Mouse (Mus musculus): Measurements from ENCODE around the gene Efcab11. TPM values are rescaled to one million over a fixed set of nuclear protein-coding genes. Genes with fewer than 3 reads are reported as not detected.
A peak's percentile ranks its signal among the peaks of the same experiment; 100 is the strongest.

The Efcab11 gene
- under 1 TPM; 0.13 to 0.49 (median 0.30) TPM for total RNA-seq (2022)

- peak; percentile 86 for DNase-seq
Observed at GRCm38 (mm10) chr12:99884269-99885261, at the start of gene Efcab11, which contains the start of gene Tdp1. TSS of gene Efcab11 (minus strand) at chr12:99884439. TSS of gene Tdp1 (plus strand) at chr12:99884517.

- DNase-seq: no peak
Observed at GRCm38 (mm10) chr12:99933630-99934029, 49.4 kb upstream of the Efcab11 start.

DNA sequence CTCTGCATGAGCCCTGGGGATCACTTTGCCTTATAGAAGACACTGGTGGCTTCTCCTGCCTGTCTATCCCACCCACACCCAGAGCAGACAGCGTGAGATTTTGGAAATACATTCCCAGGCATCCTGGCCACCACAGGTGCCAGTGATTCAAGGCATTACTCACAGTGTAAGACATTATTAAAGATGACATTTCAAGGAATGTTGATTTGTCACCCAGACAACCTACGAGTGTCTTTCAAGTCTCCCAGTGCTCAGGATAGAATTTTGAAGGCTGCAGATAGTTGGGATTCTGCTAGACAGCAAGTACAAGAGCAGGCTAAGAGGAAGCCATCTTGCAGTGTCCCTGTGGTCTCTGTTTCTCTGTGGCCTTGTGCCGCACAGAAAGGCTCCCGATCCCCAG is 48.0 kb upstream of the Efcab11 start:
- DNase-seq: no peak

DNA sequence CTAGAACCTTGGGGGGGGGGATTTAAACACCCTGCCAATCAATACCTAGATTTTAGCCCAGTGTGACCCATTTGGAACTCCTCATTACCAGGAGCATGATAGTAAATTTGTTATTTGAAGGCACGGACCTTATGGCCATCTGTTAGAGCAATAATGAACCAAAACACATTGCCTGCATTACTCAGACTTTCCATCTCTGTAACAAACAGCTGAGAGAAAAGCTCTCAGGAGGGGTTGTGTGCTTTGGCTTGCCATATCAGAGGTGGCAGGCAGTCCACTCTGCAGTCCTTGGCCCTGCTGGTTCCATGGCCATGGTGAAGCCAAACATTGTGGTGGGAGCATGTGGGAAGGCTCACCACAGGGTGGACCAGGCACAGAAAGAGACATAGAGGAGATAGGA is 44.9 kb upstream of the Efcab11 start:
- DNase-seq: no peak

- no peak for DNase-seq
Observed at GRCm38 (mm10) chr12:99928311-99928710, 44.1 kb upstream of the Efcab11 start.

DNA sequence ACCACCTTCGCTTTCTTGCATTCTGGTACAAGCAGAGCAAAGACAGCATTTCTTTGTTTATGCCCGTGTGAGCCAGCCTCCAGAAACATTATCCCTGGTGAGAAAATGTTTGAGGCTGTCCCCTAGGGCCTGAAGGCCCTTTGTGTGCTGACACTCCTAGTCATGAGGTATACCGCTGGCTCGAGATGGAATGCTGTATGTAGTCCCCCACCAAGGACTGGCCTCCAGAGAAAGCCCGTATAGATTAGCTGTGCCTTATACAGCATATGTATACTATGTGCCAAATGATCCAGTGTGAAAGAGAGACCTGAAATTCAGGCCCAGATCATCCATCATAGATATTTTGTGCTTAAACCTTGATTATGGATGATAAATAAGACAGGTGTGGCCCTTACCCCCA is 39.5 kb upstream of the Efcab11 start:
- no peak for DNase-seq

DNA sequence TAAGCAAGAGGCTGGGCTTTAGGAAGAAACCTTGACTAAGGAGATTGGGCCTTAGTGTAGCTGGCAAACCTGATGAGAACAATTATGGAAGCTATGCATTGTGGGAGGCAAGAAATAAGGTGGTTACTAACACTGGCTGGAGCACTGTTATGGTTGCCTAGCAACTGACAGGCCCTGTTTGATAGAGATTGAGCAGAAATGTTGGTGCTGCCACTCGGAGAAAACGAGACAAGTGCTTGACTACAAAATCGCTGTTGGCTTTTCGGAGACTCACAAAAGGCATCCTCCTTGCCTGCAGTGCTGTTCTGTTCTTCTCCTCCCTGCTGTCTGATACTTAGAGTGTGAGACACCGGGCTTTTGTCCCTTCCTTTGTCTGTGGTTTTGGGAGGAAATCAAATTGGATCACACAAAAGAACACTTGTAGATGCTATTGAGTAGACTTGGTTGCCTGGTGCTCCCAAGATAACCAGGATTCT is 38.9 kb upstream of the Efcab11 start:
- DNase-seq: no peak

DNA sequence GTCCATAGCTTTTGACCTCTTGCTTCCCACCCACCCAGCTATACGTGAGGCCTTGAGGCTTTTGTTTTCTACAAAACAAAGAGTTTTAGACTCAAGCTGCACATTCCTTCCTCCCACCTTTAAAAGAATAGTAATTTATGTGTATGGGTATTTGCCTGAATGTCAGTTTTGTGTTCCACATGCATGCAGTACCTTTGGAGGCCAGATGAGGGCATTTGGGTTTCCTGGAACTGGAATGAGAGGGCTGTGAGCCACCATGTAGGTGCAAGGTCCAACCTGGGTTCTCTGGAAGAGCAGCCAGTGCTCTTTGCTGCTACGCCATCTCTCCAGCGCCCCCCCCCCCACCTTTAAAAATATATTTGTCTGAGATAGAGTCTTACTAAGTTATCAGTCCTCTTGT is 36.8 kb upstream of the Efcab11 start:
- no peak for DNase-seq

- no peak for DNase-seq
Observed at GRCm38 (mm10) chr12:99919636-99920035, 35.4 kb upstream of the Efcab11 start.

DNA sequence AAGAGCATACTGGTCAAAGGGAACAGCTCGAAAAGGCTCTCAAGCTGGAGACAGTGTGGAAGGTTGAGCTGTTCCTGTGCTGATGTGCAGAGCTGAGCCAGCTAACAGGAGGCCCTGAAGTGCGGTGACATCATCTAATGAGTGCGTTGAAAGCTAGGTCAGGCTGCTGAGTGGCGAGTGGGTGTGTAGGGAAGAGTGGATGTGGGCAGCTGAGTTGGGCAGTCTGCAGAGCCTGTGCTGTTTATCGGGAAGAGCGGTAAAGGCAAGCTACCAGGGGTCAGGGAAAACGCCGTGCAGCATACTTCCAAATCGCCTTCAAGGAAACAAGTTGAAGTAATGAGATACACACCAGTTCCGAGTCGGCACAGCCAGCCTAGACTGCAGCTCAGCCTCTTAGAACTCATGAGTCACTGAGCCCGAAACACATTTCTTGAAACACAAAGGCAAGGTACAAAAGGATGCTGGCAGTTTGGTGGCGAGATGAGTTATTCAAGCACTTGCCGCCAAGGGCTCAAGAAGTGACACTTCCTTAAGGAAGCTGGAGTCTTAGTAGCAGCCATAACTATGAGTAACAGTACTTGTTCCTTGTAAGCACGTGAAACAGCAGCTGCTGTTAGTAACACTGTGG is 33.7 kb upstream of the Efcab11 start:
- peak; percentile 21 for DNase-seq

- DNase-seq: no peak
Observed at GRCm38 (mm10) chr12:99911466-99911865, 27.2 kb upstream of the Efcab11 start.

DNA sequence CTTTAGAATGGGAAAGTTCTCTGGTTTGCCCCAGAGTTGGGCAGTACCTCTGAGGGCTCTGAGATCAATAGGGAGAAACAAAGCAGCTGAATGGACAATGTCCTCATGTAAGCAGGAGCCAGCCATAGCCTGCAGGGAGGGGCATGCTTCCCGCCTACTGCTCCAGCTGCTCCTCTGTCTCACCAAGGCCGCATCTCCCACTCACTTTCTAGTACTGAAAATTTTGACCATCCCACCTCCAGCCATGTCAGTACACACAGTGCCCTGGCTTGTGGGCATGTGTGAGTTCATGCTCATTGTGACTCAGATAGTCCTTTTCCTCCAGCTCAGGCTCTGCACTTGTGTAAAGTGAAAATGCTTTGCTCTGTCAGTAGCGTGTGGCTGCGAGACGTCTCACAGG is 20.3 kb upstream of the Efcab11 start:
- no peak for DNase-seq

DNA sequence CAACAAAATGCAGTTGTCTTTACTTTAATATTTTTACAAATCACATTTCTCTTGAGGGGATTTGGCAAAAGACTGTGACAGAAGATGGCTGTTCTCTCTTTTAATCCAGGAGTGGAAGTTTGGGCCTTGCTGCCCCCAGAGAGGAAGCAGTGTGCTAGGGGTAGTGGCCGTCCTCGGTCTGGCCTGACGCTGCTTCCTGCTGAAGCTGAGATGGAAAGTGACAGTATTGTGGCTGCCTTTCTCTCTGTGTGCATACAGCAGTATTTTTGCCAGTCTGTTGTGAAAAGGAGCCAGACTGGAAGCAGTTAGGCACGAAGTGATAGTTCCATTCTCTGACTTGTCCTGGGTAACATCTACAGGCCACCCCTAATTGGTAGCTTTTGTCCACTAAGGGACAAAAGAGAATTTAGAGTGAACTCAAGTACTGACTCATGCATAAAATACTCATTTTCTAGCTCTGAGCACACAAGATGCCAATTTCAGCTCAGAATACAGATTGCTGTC is 18.7 kb upstream of the Efcab11 start:
- DNase-seq: no peak

- no peak for DNase-seq
Observed at GRCm38 (mm10) chr12:99901973-99902866, 18.0 kb upstream of the Efcab11 start.

DNA sequence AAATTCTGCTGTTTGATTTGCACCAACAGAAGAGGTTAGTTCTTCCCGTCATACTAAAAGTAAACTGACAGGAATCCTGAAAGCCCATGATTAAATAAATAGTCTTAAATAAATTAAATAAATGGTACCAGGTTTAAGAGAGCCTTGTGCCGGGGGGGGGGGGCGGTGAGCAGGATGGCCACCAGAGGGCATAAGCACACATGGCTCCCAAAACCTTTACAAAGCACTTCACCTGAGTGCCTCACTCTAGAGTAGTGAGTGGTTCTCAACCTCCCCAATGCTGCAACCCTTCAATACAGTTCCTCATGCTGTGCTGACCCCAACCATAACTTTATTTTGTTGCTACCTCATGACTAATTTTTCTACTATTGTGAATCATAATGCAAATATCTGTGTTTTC is 15.8 kb upstream of the Efcab11 start:
- DNase-seq: no peak

- DNase-seq: no peak
Observed at GRCm38 (mm10) chr12:99898248-99898870, 14.1 kb upstream of the Efcab11 start.

DNA sequence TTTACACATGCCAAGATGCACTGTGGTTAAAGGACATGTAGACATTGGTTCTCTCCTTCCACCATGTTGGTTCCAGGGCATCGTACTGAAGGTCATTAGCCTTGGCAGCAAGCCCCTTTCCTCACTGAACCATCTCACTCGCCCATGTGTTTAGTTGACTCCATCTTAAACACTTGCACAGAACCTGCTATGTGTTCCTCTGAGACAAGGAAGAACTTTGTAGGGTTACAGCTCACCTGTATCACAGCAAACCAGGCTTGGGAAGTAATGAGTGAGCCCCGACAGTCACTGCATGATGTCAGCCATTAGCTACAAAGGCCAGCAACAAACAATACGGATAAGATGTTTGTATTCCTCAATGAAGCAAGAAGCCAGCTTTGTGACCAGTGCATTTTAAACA is 13.6 kb upstream of the Efcab11 start:
- DNase-seq: no peak

GRCm38 (mm10) chr12:99885282-99885901 is 1.2 kb upstream of the Efcab11 start:
- DNase-seq: no peak

DNA sequence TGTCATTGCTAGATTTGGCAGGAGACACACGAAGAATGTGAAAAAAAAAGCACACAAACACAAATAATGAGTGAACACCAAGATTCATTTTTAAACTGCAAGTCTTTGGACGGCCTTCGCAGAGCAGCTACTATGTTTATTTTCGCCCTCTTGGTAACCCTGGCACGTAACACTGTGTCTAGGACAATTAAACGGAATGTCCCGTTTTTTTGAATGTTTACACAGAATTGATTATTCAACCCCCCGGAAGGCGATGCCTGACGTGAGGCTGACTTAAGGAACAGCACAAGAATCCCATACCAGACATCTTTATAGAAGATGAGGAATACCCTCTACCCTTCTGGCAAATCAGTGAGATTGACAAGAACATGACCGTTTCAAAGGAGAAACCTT is 530 bp downstream of the Efcab11 start:
- DNase-seq: no peak

GRCm38 (mm10) chr12:99883000-99883712 is 1.1 kb downstream of the Efcab11 start:
- DNase-seq: peak; percentile 79

GRCm38 (mm10) chr12:99874609-99875008 is 9.6 kb downstream of the Efcab11 start:
- DNase-seq: no peak
